Mouse (Mus musculus): ENCODE results near the gene Tmem115. TPM values are rescaled to one million over a fixed set of nuclear protein-coding genes. Genes with fewer than 3 reads are reported as not detected.

Gene Tmem115
- polyA plus RNA-seq, 1 experiment: 0.88 TPM

DNA sequence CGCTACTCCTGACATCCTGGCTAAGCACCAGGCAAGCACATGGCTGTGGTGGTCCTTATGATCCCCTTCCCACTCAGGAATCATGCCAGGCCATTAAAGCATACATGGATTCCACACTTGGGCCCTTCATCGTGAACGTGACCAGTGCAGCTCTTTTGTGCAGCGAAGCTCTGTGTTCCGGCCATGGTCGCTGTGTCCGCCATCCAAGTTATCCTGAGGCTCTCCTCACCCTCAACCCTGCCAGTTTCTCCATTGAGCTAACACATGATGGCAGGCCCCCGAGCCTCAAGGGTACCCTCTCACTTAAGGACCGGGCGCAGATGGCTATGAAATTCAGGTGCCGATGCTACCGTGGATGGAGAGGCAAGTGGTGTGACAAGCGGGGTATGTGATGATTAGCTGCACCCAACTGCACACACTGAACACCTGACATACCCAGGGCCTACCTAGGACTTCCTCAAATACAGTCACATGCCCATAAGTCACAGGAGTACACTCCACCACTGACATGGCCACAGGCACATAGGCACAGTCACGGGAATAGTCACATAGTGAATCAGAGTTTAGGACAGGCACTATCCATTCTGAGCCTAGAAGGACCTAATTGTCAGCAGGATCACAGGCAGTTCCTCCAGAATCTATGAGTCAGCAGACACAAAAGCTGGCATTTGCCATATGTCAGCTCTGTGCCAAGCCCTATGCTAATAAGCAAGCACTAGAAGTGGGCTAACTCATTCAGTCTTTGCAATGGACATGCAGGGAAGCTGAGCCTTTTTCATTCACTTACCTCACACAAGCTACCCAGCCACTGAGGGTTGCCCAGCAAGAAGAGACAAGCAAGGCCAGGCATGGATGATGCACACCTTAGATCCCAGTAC is 45.5 kb downstream of the Tmem115 start:
- TF ChIP-seq TAL1 (IDR thresholded peaks at IDR 0.05; ENCODE audit: low read length) (no peak), GATA1 (IDR thresholded peaks at IDR 0.05; ENCODE audit: low read length) (no peak)
- no peaks in the 10 kb centered on the region for H3K9me3 ChIP-seq (ENCODE audit: control insufficient read depth, low read length)
- no peaks in the 10 kb centered on the region for H3K27me3 ChIP-seq (ENCODE audit: control insufficient read depth)
- peaks cover 47% of the 10 kb centered on the region for H3K36me3 ChIP-seq (ENCODE audit: control insufficient read depth)
- H3K4me1 ChIP-seq (ENCODE audit: control insufficient read depth): peaks cover 92% of the 10 kb centered on the region
- no peak overlapping the region for H3K4me3 ChIP-seq (replicated peaks)

DNA sequence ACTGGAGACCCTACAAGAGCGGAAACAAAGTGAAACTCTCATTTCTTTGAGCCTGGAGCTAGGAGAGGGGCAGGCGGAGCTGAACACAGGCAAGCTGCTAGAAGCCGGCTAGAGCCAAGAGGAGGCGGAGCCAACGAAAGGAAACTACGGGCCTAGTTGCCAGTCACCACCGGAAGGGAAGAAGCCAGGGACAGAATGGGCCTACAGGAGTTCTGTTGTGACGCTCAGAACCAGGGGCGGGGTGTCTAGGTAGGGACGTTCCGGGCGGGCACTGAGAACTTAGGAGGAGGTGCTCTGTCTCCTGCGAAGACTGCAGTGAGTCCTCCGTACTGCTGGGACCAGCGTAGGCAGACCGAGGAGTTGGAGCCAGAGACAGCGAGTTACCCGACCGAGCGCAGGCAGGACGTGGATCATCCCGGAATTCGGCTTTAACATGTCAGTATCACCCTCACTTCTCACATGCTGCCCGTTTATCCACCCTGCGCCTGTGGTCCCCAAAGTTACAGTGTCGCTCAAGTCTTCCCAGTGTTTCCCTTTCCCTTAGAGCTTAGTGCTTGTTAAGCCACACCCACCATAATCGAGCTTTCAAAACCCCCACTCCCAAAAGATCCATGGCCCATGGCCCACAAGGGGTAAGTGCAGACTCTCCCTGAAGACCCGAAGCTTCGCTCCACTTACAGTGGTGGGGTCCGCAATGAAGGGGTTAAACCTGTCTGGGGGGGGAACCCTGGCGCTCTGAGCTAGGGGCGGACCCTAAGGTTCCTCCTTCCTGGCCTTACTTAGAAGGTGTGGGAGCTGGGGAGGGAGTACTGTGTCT is 47.0 kb downstream of the Tmem115 start, which contains the start of gene Hyal3:
Gene Hyal3, plus strand, starts transcription at position 318 of the 817 bp plus-strand sequence.
- H3K9me3 ChIP-seq (ENCODE audit: control insufficient read depth, low read length): no peaks in the 10 kb centered on the region
- no peaks in the 10 kb centered on the region for H3K27me3 ChIP-seq (ENCODE audit: control insufficient read depth)
- peak within 1 kb of the TSS; percentile 80 for H3K4me3 ChIP-seq (replicated peaks)
- H3K36me3 ChIP-seq (ENCODE audit: control insufficient read depth): peaks cover 55% of the 10 kb centered on the region
- TF ChIP-seq TAL1 (IDR thresholded peaks at IDR 0.05; ENCODE audit: low read length) (no peak), GATA1 (IDR thresholded peaks at IDR 0.05; ENCODE audit: low read length) (no peak)
- peaks cover 97% of the 10 kb centered on the region for H3K4me1 ChIP-seq (ENCODE audit: control insufficient read depth)

DNA sequence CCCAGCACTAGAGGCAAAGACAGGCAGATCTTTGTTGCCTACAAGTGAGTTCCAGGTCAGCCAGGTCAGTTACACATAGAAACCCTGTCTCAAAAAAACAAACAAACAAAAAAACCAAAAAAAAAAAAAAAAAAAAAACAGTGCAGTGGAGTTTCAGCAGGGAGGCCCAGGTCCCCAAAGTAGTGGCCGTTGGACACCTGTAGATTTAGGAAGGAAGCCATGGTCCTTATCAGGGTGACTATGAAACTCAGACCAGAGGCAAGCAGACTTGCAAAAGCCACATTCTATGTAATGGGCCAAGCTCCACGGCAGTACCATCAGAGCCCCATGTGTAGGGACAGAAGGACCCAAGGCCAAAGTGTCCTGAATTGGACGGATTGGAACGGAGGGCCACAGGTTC is 47.8 kb downstream of the Tmem115 start:
- Histone ChIP-seq H3K27me3 (ENCODE audit: control insufficient read depth) (no peaks in the 10 kb centered on the region), H3K4me1 (ENCODE audit: control insufficient read depth) (peaks cover 97% of the 10 kb centered on the region), H3K36me3 (ENCODE audit: control insufficient read depth) (peaks cover 63% of the 10 kb centered on the region), H3K4me3 (replicated peaks) (peak overlapping the region; percentile 80), H3K9me3 (ENCODE audit: control insufficient read depth, low read length) (no peaks in the 10 kb centered on the region)
- TF ChIP-seq GATA1 (IDR thresholded peaks at IDR 0.05; ENCODE audit: low read length) (no peak), TAL1 (IDR thresholded peaks at IDR 0.05; ENCODE audit: low read length) (no peak)

DNA sequence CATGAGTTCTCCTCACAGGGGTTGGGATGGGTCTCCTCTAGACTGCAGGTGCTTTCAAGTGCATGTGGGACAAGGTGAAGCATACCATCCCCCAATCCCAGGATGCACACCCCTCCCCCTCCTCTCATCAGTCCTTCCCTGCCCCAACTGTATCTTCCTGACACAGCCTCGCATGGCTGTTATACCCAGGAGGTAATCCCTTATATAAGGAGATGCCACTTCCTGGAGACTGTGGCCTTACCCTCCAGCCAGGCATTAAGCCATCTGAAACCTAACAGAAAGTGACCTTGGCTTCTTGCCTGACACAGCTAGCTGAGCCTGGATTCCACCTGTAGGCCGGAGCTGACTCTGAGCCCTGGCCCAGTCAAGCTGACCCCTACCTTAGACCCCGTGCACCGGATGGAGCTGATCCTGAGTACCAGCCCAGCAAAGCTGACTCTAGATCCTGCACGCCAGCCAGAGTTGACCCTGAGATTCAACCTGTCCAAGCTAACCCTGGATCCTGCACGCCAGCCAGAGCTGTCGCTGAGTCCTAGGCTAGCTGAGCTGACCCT is 48.8 kb downstream of the Tmem115 start:
- Histone ChIP-seq H3K27me3 (ENCODE audit: control insufficient read depth) (no peaks in the 10 kb centered on the region), H3K36me3 (ENCODE audit: control insufficient read depth) (peaks cover 64% of the 10 kb centered on the region), H3K4me1 (ENCODE audit: control insufficient read depth) (peaks cover 90% of the 10 kb centered on the region), H3K4me3 (replicated peaks) (peak overlapping the region; percentile 80), H3K9me3 (ENCODE audit: control insufficient read depth, low read length) (no peaks in the 10 kb centered on the region)
- TF ChIP-seq GATA1 (IDR thresholded peaks at IDR 0.05; ENCODE audit: low read length): no peak
- no peak for TF ChIP-seq TAL1 (IDR thresholded peaks at IDR 0.05; ENCODE audit: low read length)

DNA sequence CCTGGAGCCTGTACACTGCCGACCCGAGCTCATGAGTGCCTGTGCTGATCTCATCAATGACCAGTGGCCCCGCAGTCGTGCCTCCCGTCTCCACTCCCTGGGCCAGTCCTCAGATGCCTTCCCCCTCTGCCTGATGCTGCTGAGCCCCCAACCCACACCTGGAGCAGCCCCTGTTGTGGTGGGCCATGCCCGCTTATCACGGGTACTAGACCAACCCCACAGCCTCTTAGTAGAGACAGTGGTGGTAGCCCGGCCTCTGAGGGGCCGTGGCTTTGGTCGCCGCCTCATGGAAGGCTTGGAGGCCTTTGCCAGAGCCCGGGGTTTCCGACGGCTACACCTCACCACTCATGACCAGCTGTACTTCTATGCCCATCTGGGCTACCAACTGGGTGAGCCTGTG is 49.4 kb downstream of the Tmem115 start:
- TF ChIP-seq GATA1 (IDR thresholded peaks at IDR 0.05; ENCODE audit: low read length): no peak
- no peak for TF ChIP-seq TAL1 (IDR thresholded peaks at IDR 0.05; ENCODE audit: low read length)
- Histone ChIP-seq H3K4me1 (ENCODE audit: control insufficient read depth) (peaks cover 87% of the 10 kb centered on the region), H3K9me3 (ENCODE audit: control insufficient read depth, low read length) (no peaks in the 10 kb centered on the region), H3K27me3 (ENCODE audit: control insufficient read depth) (no peaks in the 10 kb centered on the region), H3K36me3 (ENCODE audit: control insufficient read depth) (peaks cover 59% of the 10 kb centered on the region), H3K4me3 (replicated peaks) (peak overlapping the region; percentile 1)

DNA sequence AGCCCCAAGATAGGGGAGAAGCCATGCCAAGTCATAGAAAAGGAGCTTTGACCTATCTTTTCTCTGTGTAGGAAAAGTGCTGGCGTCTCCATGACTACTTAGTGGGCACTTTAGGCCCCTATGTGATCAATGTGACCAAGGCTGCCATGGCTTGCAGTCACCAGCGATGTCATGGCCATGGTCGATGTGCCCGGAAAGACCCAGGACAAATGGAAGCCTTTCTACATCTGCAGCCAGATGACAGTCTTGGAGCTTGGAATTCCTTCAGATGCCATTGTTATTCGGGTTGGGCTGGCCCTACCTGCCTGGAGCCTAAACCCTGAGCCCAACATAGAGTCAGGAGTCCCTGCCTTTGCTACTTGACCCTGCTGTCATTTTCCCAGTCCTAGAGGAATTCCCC is 52.8 kb downstream of the Tmem115 start:
- Histone ChIP-seq H3K36me3 (ENCODE audit: control insufficient read depth) (peaks cover 77% of the 10 kb centered on the region), H3K4me1 (ENCODE audit: control insufficient read depth) (peaks cover 86% of the 10 kb centered on the region), H3K27me3 (ENCODE audit: control insufficient read depth) (no peaks in the 10 kb centered on the region; the same call in 1 of the 2 replicates)

DNA sequence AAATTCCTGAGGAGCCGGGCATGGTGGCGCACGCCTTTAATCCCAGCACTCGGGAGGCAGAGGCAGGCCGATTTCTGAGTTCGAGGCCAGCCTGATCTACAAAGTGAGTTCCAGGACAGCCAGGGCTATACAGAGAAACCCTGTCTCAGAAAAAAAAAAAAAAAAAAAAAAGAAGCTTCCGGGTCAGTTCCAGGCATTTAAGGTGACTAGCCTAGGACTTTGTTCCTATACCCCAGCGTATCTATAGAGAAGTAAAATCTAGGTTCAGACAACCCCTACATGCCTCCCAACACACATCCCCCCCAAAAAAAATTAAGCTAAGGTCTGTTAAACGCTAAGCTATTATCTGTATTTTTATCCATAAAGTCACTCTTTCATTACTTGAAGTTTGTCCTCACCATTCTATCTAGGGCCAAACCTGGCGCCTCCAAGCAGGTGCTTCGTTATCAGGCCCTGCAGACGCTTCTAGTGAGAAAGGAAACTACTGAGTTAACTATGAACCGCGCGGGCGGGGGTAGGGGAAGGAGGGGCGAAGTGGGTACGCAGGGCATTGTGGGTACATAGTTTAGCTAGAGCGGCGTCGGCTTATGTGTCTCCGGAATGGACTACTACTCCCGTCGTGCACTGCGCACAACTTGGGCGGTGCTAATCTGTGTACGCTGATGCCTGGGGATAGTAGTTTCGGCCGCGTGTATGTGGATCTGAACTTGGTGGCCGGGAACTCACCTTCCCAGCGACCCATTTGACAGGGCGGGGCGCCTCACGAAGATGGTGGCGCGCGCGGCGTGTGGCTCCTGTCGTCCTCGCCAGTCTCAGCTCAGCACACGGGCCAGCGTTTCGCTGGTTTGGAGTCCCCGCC is 53.5 kb downstream of the Tmem115 start, which contains the start of gene Ifrd2:
Gene Ifrd2, plus strand, starts transcription at position 669 of the 859 bp plus-strand sequence.
- Histone ChIP-seq H3K36me3 (ENCODE audit: control insufficient read depth) (peaks cover 82% of the 10 kb centered on the region), H3K4me1 (ENCODE audit: control insufficient read depth) (peaks cover 84% of the 10 kb centered on the region), H3K4me3 (replicated peaks) (peak within 1 kb of the TSS; percentile 78), H3K9me3 (ENCODE audit: control insufficient read depth, low read length) (no peaks in the 10 kb centered on the region), H3K27me3 (ENCODE audit: control insufficient read depth) (no peaks in the 10 kb centered on the region; the same call in 1 of the 2 replicates)
- TF ChIP-seq TAL1 (IDR thresholded peaks at IDR 0.05; ENCODE audit: low read length) (peak; percentile 77), GATA1 (IDR thresholded peaks at IDR 0.05; ENCODE audit: low read length) (peak; percentile 81)

More for the DNA sequence above, 52.8 kb downstream of the Tmem115 start:
- TF ChIP-seq GATA1 (IDR thresholded peaks at IDR 0.05; ENCODE audit: low read length) (no peak), TAL1 (IDR thresholded peaks at IDR 0.05; ENCODE audit: low read length) (no peak)
- peak overlapping the region; percentile 78 for H3K4me3 ChIP-seq (replicated peaks)
- H3K9me3 ChIP-seq (ENCODE audit: control insufficient read depth, low read length): no peaks in the 10 kb centered on the region
